Mouse (Mus musculus) cortical plate, adult 2 months (tissue): ENCODE data around the gene Taf1c.

Experiments used
- CTCF ChIP-seq: fragments of 200-500 bp; IDR thresholded peaks from 2 replicates; pipeline ENCODE4 v1.5.1; 2011; ENCODE audit warnings: mild to moderate bottlenecking, control low read depth, low read length; ENCODE audit not compliant: insufficient read depth; ENCODE audit errors: extremely low read depth
- POLR2A ChIP-seq: fragments of 200-500 bp; IDR thresholded peaks from 2 replicates; pipeline ENCODE4 v1.6.1; 2011; ENCODE audit warnings: mild to moderate bottlenecking, low read length, control low read depth; ENCODE audit not compliant: insufficient read depth; ENCODE audit errors: extremely low read depth

GRCm38 (mm10) chr8:119606224-119606623, 1.2 kb upstream of the Taf1c start:
- no peak for TF ChIP-seq POLR2A
- no peak for TF ChIP-seq CTCF
